Mouse (Mus musculus): ENCODE measurements at regions not wholly inside any gene's neighbourhood (a gene's known extent, or its start where the extent isn't known, plus 50 kb on each side); places are given as distances from the start of the nearest gene placed in this dataset.
"Not testable (repeated sequence)": the region's sequence is repeated elsewhere in the genome, so short reads cannot be mapped to it uniquely, and the experiment has no call there.

- no peak for DNase-seq (ENCODE audit: low spot score)
Measured at GRCm38 (mm10) chr3:111194541-111194940, 943.7 kb upstream of the Prmt6 start.

DNA sequence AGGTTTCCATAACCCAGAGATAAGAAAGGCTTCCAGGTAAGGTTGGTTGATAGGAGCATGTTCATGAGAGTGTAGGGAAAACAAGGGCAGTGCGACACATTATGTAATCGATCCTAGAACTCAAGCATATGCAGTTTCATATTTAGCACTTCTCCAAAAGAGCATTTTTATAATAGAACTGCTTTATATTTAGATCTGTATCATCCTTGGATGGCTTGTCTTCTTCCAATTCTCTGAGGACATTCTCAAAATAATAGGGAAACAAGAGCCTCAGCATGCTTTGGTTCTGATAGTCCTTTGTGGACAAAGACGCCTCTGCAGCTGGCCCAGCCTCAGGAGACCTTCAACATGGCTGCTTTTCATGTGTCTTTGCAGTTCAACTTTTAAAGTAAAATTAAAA, 915.9 kb upstream of the Prmt6 start:
- no peak for DNase-seq (ENCODE audit: low spot score)

GRCm38 (mm10) chr3:111141196-111141595, 890.4 kb upstream of the Prmt6 start:
- DNase-seq (ENCODE audit: low spot score) = not testable (repeated sequence)

GRCm38 (mm10) chr3:111108982-111109381, 858.2 kb upstream of the Prmt6 start:
- DNase-seq (ENCODE audit: low spot score) = no peak

- no peak for DNase-seq (ENCODE audit: low spot score)
Measured at GRCm38 (mm10) chr3:111102646-111103045, 851.8 kb upstream of the Prmt6 start.

DNA sequence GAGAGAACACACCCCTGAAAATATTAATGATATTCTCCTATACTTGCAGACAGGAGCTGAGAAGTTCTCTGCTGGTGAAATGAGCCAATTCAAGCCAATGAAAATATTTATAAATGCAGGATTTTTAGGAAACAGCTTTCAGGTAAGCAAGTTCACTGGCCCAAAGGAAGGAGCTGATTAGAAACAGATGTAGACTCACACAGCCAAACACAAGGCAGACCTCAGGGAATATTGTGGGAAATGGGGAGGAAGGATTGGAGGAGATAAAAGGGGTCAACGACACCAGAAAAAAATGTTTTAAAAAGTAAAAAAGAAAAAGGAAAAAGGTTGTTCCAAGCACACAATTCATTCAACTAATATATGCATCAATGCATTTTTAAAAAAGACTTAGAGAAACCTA, 823.5 kb upstream of the Prmt6 start:
- peak; percentile 14 for DNase-seq (ENCODE audit: low spot score)

DNA sequence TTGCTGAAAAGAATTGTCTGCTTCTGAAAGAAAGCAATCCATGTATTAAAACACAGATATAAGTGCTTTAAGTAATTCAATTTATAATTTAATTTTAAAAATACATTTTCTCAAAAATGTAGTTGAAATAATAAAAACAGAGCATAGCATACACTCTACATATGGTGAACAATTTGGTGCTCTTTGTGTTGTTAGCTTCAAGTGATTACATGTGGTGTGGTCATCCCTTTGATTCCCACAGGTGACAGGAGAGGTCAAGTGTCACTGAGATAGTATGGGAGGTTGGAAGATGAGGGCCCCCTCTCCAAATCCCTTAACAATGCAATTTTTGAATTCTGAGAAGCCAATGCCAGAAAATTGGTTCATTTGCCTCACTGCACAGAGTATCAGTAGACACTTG, 819.5 kb upstream of the Prmt6 start:
- no peak for DNase-seq (ENCODE audit: low spot score)

DNA sequence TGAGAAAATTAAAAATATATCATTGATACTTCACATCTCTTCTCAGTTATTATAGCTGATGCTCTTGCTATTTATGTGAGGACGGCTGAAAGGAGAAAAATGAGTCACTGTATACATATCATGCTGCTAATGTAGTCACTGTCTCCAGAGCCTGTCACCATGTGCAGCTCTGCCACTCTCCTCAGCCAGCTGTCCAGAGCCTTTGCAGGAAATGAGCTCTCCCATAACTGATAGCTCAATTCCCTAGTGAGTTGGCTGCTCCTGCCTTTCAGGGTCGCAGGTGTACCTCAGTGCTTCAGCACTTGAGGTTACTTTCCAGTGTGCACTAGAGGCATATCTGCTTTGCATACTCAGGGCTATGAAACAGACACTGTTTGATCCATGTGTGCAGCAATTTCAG, 819.0 kb upstream of the Prmt6 start:
- DNase-seq (ENCODE audit: low spot score) = peak; percentile 9

DNA sequence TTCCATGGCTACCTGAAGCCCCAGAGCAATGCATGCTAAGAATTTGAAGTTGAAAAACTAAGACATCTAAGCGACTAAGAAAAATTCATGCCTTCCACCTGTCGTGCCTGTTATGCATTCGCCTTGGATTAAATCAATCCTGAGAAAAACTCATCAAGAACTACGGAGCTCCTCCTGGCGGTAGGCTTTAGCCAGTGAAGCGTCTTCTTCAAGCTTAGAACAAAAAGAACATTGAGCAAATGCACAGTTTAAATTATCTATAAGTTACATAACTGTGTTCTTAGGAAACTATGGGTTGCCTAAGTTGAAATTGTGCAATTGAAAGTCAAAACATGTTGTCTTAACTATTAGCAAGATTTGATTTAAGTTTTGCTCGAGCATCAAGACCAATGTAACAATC, 818.4 kb upstream of the Prmt6 start:
- peak; percentile 67 for DNase-seq (ENCODE audit: low spot score)

- no peak for DNase-seq (ENCODE audit: low spot score)
Measured at GRCm38 (mm10) chr3:111049638-111050037, 798.8 kb upstream of the Prmt6 start.

Measured in embryo, embryonic 10 days (tissue).